ENCODE assay signal across 27 mouse cellular contexts in the genomic region with DNA sequence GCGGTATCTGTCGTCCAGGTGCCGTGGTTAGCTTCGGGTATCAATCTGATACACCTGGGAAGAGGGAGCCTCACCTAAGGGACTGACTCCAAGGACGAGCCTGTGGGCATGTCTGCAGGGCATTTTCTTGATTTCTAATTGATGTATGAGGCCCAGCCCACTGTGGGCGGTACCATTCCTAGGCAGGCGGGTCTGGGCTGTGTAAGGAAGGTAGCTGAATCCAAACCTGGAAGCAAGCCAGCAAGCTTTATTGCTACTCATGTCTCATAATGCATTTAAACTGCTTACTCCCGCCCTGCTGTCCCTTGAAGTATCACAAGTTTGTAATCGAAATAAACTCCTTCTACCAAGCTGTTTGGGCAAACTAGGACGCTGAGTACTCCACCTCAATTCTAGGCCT.
"Had no signal": no experiment of that assay in that cellular context is flagged by ENCODE, and none has a peak within 500 bp of the region (broad histone marks: within the 10 kb centered on the region; RNA-seq: fewer than 3 reads in every experiment).

No protein-coding gene starts in this region.

- ATAC-seq: liver, postnatal 0 days; lung, postnatal 0 days; midbrain, embryonic 15.5 days had no signal

- H3K9ac ChIP-seq: limb, embryonic 12.5 days; limb, embryonic 15.5 days; liver, embryonic 14.5 days; liver, postnatal 0 days; lung, embryonic 14.5 days; midbrain, embryonic 12.5 days; midbrain, embryonic 15.5 days; neural tube, embryonic 12.5 days; neural tube, embryonic 15.5 days; stomach, embryonic 15.5 days had no signal

- H3K27ac ChIP-seq: layer of hippocampus, adult 2 months; left cerebral cortex, adult 2 months; limb, embryonic 12.5 days; limb, embryonic 15.5 days; liver, embryonic 14.5 days; macrophage; midbrain, embryonic 12.5 days; midbrain, embryonic 15.5 days; neural tube, embryonic 12.5 days; neural tube, embryonic 15.5 days; stomach, embryonic 15.5 days had no signal

- DNase-seq: kidney, adult 9 months; kidney, postnatal 14 days; kidney, postnatal 4 days; layer of hippocampus, postnatal 36 days; left cerebral cortex, postnatal 4 days; liver, postnatal 0 days; lung, embryonic 14.5 days; right cerebral cortex, adult 18-20 months; right cerebral cortex, postnatal 14 days; right cerebral cortex, postnatal 4 days; spleen, adult 18-20 months; thymus, adult 2 months; thymus, postnatal 14 days; thymus, postnatal 4 days had no signal

- H3K9me3 ChIP-seq: limb, embryonic 12.5 days; limb, embryonic 15.5 days; midbrain, embryonic 15.5 days; neural tube, embryonic 12.5 days; neural tube, embryonic 15.5 days; stomach, embryonic 15.5 days had no signal

- H3K27me3 ChIP-seq: limb, embryonic 12.5 days; limb, embryonic 15.5 days; midbrain, embryonic 12.5 days; midbrain, embryonic 15.5 days; neural tube, embryonic 12.5 days; neural tube, embryonic 15.5 days; stomach, embryonic 15.5 days had no signal

- H3K4me1 ChIP-seq: limb, embryonic 15.5 days; midbrain, embryonic 12.5 days; midbrain, embryonic 15.5 days; stomach, embryonic 15.5 days had no signal

- H3K4me3 ChIP-seq: layer of hippocampus, adult 2 months; left cerebral cortex, adult 2 months; limb, embryonic 12.5 days; limb, embryonic 15.5 days; midbrain, embryonic 12.5 days; midbrain, embryonic 15.5 days; neural tube, embryonic 12.5 days; neural tube, embryonic 15.5 days; stomach, embryonic 15.5 days had no signal

- H3K4me2 ChIP-seq: limb, embryonic 12.5 days; limb, embryonic 15.5 days; liver, embryonic 11.5 days; lung, embryonic 14.5 days; midbrain, embryonic 12.5 days; midbrain, embryonic 15.5 days; neural tube, embryonic 12.5 days; neural tube, embryonic 15.5 days; stomach, embryonic 15.5 days had no signal
